Mouse (Mus musculus) liver, postnatal 0 days (tissue): Measurements from ENCODE around the gene Stx4a. TPM values are rescaled to one million over a fixed set of nuclear protein-coding genes. Genes with fewer than 3 reads are reported as not detected.

Source experiments
- ATAC-seq: fragments of 200-750 bp; cut with Nextera tagmentation; 2 replicates; pipeline ENCODE4 v1.8.0; 2017; ENCODE audit warnings: mild to moderate bottlenecking, moderate library complexity
- DNase-seq: peaks from one replicate; pipeline ENCODE4 v3.0.0-alpha.2; 2016
- H3K27ac ChIP-seq: fragments of 300-500 bp; sonication (generic); 2 replicates; pipeline ENCODE4 v1.5.1; 2014; ENCODE audit warnings: antibody characterized with exemption, moderate library complexity, mild to moderate bottlenecking, low read depth
- H3K27me3 ChIP-seq: fragments of 300-500 bp; sonication (generic); 2 replicates; pipeline ENCODE4 v1.6.1; 2014; ENCODE audit warnings: low read length, control low read depth, mixed read lengths; ENCODE audit not compliant: insufficient read depth
- H3K36me3 ChIP-seq: fragments of 300-500 bp; sonication (generic); replicated peaks from 2 replicates; pipeline ENCODE4 v1.6.1; 2014; ENCODE audit warnings: mild to moderate bottlenecking, control low read depth, low read length, moderate library complexity, mixed read lengths; ENCODE audit not compliant: insufficient read depth
- H3K4me1 ChIP-seq: fragments of 300-500 bp; sonication (generic); 2 replicates; pipeline ENCODE4 v1.6.1; 2014; ENCODE audit warnings: antibody characterized with exemption, mild to moderate bottlenecking, control low read depth; ENCODE audit not compliant: insufficient read depth
- H3K4me2 ChIP-seq: fragments of 300-500 bp; sonication (generic); 2 replicates; pipeline ENCODE4 v1.6.1; 2014; ENCODE audit warnings: low read depth, mild to moderate bottlenecking, low read length, moderate library complexity, mixed read lengths
- H3K4me3 ChIP-seq: fragments of 300-500 bp; sonication (generic); 2 replicates; pipeline ENCODE4 v1.5.1; 2014; ENCODE audit warnings: low read depth, low read length
- H3K9ac ChIP-seq: fragments of 300-500 bp; sonication (generic); replicated peaks from 2 replicates; pipeline ENCODE4 v1.6.1; 2014; ENCODE audit warnings: mild to moderate bottlenecking, moderate library complexity
- H3K9me3 ChIP-seq: fragments of 300-500 bp; sonication (generic); 2 replicates; pipeline ENCODE4 v1.6.1; 2016; ENCODE audit warnings: mild to moderate bottlenecking, control low read depth, low read length, mixed read lengths
- CTCF ChIP-seq: sonication (generic); IDR thresholded peaks from 2 replicates; pipeline ENCODE4 v1.5.1; 2016; ENCODE audit warnings: antibody characterized with exemption, low read depth
- EP300 ChIP-seq: IDR thresholded peaks from 2 replicates; pipeline ENCODE4 v1.6.1; 2016; ENCODE audit warnings: antibody characterized with exemption, low read depth, mild to moderate bottlenecking
- WGBS: fragments of 180-500 bp; shearing (Covaris S2); extraction: QIAGEN DNeasy Blood & Tissue Kit; methylation state at CpG from one replicate; pipeline ENCODE4 v1.1.7; 2014; ENCODE audit not compliant: insufficient replicate concordance; 5-methylcytosine and 5-hydroxymethylcytosine counted together
- polyA plus RNA-seq: library from polyadenylated mRNA; unstranded; fragments of >200 nt; fragmentation: Nextera tagmentation; extraction: Ambion mirVana; gene quantifications from 2 replicates; pipeline ENCODE4 v1.2.1, GENCODE M21; 2015

Gene Stx4a
- polyA plus RNA-seq, 1 experiment from 2014 or later: 17.5 TPM

DNA sequence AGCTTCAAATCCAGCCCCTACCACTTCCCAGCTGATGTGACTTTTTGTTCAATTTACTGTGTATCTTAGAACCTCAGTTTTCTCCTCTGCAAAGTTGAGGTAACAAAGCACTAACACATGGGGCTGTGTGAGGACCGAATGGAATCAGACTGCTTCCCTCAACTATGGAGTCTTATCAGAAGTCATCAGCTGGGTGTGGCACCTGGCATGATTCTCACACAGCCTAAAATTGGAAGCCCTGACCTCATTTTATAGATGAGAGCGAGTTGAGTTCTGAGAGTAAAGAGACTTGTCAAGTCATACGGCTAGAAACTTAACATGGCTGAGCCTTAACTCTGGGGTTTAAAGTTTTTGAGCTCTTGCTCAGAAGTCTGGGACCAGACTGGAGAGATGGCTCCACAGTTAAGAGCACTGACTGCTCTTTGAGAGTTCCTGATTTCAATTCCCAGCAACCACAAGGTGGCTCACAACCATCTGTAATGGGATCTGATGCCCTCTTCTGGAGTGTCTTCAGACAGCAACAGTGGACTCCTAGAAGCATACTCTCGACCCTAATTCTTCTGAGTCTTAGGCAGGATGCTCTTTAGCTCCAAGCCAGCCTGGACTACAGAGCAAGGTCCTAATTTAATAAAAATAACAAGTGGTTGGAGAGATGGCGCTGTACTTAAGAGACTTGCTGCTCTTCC is 46.2 kb downstream of the Stx4a start:
- ATAC-seq: no peak
- Histone ChIP-seq H3K9me3 (no peaks in the 10 kb centered on the region), H3K36me3 (peaks cover 22% of the 10 kb centered on the region), H3K4me1 (peaks cover 19% of the 10 kb centered on the region), H3K4me3 (no peak overlapping the region), H3K4me2 (no peak overlapping the region), H3K27me3 (no peaks in the 10 kb centered on the region), H3K9ac (no peak overlapping the region), H3K27ac (no peak overlapping the region)
- 63% methylated on average over 5 of the region's 5 CpGs for WGBS
- TF ChIP-seq CTCF (peak; percentile 55), EP300 (no peak)
- no peak for DNase-seq

DNA sequence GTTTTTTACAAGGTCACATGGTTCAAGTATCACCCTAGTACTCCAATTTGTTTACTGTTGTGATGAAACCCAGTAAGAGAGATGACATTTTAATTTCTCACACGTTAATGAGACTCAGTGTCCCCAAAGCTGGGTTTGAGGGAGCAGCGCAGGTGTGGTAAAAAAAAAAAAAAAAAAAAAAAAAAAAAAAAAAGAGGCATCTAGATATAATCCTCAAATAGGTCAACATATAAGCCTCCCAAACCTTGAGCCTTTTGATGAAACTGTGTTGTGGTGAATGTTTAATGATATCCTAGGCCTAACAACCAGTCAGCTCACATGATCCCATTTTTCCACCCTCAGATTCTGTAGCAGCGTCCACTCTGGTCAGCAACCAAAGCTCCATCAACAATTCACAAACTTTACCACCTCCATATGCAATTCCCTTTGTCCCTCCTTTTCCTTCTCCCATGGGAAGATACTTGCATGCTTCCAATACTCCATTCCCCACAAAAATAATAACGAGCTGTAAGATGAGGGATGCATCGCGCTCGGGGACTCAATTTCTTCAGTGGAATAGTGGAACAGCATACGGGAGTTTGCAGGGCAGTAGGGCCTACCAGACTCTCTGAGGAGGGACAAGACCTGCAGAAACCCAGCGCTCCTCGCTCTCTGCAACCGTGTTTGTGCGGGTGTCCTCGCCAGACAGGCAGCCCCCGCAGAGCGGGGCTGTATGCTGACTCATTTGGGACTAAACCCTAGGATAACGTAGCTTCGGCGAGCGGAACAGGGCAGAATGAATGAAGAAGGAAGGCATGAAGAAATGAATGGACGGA is 50.9 kb downstream of the Stx4a start:
- H3K36me3 ChIP-seq: peaks cover 19% of the 10 kb centered on the region
- H3K27me3 ChIP-seq: no peaks in the 10 kb centered on the region
- ATAC-seq (peak; percentile 6; the same call in 1 of the 2 replicates), DNase-seq (no peak)
- TF ChIP-seq CTCF (no peak), EP300 (no peak)
- peak overlapping the region; percentile 95 for H3K9ac ChIP-seq
- H3K4me2 ChIP-seq: peak overlapping the region; percentile 98
- H3K9me3 ChIP-seq: no peaks in the 10 kb centered on the region; the same call in 1 of the 2 replicates
- 3% methylated on average over 20 of the region's 20 CpGs for WGBS
- peak overlapping the region; percentile 99 for H3K4me3 ChIP-seq
- H3K27ac ChIP-seq: peak overlapping the region; percentile 97
- H3K4me1 ChIP-seq: peaks cover 28% of the 10 kb centered on the region

DNA sequence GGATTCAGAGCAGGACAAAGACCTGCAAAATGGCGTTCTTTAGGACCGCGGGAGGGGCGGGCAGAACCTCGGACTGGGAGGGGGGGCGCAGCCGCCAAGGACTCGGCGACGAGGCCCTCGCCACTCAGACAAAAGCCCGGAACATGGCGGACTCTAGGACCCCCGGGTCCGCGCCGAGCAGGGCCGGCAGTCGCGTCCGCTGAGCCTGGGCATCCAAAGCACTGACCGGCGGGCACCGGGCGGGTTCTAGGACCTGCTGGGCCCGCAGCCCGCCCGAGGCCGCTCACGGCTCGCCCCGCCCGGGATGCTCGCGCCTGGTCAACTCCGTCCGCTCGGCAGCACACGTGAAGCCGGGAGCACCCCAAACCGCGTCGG is 51.5 kb downstream of the Stx4a start:
- Histone ChIP-seq H3K4me2 (peak overlapping the region; percentile 98), H3K36me3 (peaks cover 25% of the 10 kb centered on the region), H3K4me3 (peak overlapping the region; percentile 99), H3K4me1 (peaks cover 28% of the 10 kb centered on the region), H3K9me3 (no peaks in the 10 kb centered on the region; the same call in 1 of the 2 replicates), H3K9ac (peak overlapping the region; percentile 95), H3K27me3 (no peaks in the 10 kb centered on the region), H3K27ac (peak overlapping the region; percentile 97)
- DNase-seq (peak; percentile 91), ATAC-seq (peak; percentile 77)
- under 1% methylated on average over 40 of the region's 43 CpGs for WGBS
- TF ChIP-seq EP300: 0 out of 2 replicates have a peak, but pooled peaks have one; percentile 9
- TF ChIP-seq CTCF: no peak

DNA sequence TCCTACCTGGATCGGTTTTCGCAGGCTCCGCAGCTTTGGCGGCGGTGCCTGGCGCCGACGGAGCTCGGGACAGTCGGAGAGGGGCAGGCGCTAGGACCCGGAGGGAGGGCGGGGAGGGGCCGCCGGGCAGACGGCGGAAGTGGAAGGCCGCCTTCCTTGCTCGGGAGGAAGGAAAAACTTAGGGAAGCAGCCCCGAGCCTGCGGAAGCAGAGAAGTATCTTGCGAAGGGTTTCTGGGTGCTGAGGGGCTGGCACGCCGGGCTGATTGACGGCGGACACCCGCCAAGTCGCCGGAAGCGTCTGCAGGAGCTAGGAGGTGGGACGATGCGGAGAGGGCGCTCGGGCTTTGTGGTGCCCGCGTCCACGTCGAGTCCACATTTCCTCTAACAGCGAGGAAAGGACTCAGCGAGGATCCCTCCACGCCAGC is 52.0 kb downstream of the Stx4a start, which contains the start of gene Zfp646:
Gene Zfp646, plus strand, starts transcription at position 181 of the 426 bp plus-strand sequence.
- WGBS: under 1% methylated on average over 37 of the region's 41 CpGs
- H3K4me2 ChIP-seq: peak within 1 kb of the TSS; percentile 98
- DNase-seq (peak; percentile 93), ATAC-seq (peak; percentile 84)
- no peaks in the 10 kb centered on the region for H3K27me3 ChIP-seq
- peak within 1 kb of the TSS; percentile 95 for H3K9ac ChIP-seq
- no peaks in the 10 kb centered on the region; the same call in 1 of the 2 replicates for H3K9me3 ChIP-seq
- H3K36me3 ChIP-seq: peaks cover 30% of the 10 kb centered on the region
- H3K4me1 ChIP-seq: peaks cover 28% of the 10 kb centered on the region
- TF ChIP-seq CTCF (no peak), EP300 (no peak)
- H3K27ac ChIP-seq: peak within 1 kb of the TSS; percentile 97
- H3K4me3 ChIP-seq: peak within 1 kb of the TSS; percentile 99

DNA sequence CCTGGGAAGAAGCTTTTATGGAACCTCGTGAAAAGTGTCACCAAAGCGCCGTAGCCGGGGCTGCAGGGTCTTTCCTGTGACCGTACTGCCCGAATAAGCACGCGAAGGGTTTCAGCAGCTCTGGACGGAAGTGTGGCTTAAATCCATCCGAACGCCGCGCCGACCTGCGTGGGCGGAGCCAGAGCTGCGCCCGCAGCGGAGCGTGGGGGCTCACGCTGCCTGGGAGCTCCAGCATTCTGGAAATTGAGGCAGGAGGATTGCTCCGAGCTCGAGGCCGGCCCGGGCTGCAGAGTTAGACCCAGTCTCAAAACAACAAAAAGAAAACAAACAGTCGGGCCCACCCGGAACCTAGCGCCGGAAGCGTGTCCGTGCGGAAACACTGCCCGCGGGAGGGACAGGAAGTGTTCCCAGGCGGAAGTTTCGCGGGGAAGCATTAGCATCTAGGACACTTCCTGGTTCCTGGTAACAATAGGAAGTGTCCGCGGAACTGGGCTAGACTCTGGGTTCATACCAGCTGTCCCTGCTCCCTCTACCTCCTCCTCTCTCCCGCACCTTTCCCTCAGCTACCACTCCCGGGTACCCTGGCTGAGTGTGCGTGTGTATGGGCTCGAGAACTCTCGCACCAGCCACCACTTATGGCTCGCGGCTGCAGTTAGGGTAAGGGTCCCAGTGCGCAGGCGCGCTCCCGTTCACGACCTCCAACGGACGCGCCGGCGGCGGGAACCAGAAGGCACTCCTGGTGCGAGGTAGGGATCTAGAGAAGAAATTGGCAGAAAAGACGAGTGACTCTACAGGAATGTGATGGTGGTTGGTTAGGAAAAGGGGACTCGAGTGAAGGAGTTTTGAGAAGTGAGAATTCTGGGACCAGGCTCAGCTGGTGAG is 52.6 kb downstream of the Stx4a start, which contains the start of gene Zfp668:
Gene Zfp668, minus strand, starts transcription at position 362 of the 882 bp plus-strand sequence.
- Histone ChIP-seq H3K27me3 (no peaks in the 10 kb centered on the region), H3K9me3 (no peaks in the 10 kb centered on the region; the same call in 1 of the 2 replicates), H3K36me3 (peaks cover 36% of the 10 kb centered on the region), H3K27ac (peak within 1 kb of the TSS; percentile 97), H3K4me3 (peak within 1 kb of the TSS; percentile 99), H3K4me2 (peak within 1 kb of the TSS; percentile 98), H3K4me1 (peaks cover 26% of the 10 kb centered on the region), H3K9ac (peak within 1 kb of the TSS; percentile 95)
- ATAC-seq: peak; percentile 76
- DNase-seq: peak; percentile 94
- no peak for TF ChIP-seq CTCF
- TF ChIP-seq EP300: peak; percentile 66; the same call in 1 of the 2 replicates
- under 1% methylated on average over 60 of the region's 60 CpGs for WGBS
